Mouse (Mus musculus) large intestine, adult 2 months (tissue): ENCODE results near the gene Hdac7. TPM values are rescaled to one million over a fixed set of nuclear protein-coding genes. Genes with fewer than 3 reads are reported as not detected.

Source experiments
- DNase-seq: peaks from one replicate; pipeline ENCODE4 v3.0.0-alpha.2; 2012; ENCODE audit warnings: low read depth, low spot score
- WGBS: fragments of 180-500 bp; shearing (Covaris S2); methylation state at CpG from one replicate; pipeline ENCODE4 v1.1.7; 2018; 5-methylcytosine and 5-hydroxymethylcytosine counted together
- polyA plus RNA-seq: library from polyadenylated mRNA; depleted of rRNA; stranded (reverse); fragments of >200 nt; gene quantifications from 2 replicates; pipeline ENCODE4 v1.2.3, GENCODE M21; 2012

Hdac7 gene
- polyA plus RNA-seq, 1 experiment: 22.9 TPM

DNA sequence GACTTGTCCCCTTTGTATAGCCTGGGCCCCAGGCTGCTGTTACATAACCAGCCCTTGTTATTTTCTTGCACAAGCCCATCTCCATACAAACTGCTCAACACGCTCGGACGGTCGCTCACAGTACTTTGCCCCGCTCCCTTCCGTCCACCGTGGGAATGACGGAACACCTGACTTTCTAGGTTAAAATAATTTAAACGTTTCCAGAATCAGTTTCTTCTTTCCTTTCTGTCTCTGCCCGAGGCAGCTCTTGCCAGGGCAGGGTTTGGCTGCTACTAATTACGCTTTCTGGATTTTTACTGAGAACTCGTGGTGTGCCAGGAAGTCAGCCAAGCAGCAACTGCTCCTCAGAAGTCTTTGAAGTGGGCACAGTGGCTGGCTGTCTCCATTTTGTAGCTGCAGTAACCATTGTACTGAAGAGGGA is 63.7 kb downstream of the Hdac7 start:
- no peak for DNase-seq
- 70% methylated on average over 12 of the region's 12 CpGs for WGBS

DNA sequence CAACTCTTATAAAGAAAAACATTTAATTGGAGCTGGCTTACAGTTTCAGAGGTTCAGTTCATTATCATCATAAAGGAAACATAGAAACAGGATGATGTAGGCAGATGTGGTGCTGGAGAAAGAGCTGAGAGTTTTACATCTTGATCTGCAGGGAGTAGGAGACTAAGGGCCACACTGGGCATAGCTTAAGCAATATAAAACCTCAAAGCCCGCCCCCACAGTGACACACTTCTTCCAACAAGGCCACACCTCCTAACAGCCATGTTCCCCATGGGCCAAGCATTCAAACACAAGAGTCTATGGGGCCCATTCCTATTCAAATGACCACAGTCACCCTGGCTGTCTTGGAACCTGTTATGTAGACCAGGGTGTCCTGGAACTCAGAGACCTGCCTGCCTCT is 64.7 kb downstream of the Hdac7 start:
- DNase-seq: no peak
- WGBS: 81% methylated on average over 1 of the region's 1 CpGs

DNA sequence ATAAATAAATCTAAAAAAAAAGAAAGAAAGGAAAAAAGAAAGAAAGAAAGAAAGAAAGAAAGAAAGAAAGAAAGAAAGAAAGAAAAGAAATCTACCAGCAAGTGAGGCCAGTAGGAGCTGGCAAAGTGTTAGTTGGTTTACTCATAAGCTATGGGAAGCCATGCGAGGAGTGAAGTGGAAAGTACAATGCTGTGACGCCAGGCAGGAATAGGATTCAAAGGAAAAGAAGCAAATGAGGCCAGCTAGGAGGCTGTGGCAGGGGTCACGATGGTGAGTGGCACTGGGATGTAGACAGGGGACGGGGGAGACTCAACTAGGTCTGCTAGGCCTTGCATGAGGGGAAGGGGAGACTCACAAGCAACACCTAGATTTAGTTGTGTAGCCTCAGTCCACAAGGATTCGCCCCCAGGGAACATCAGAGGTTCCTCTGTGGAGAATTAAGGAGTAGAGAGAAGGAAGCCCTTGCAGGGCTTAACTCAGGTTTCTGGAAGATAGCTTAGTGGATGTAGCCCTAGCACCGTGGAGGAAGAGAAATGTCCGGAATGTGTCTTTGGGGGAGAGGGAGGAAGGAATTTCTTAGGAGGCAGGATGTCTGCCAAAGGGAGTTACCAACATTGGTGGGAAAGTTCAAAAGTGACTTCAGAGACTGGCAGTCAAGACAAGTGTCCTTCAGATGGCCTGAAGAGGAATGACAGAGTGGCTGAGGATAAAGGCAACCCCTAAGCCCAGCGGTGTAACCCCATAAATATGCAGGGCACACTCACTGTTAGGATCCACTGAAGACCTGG is 65.8 kb downstream of the Hdac7 start, which contains the start of gene Slc48a1:
Slc48a1 (plus strand) TSS at position 210 of the 788 bp plus-strand sequence.
- no peak for DNase-seq
- 75% methylated on average over 8 of the region's 8 CpGs for WGBS

DNA sequence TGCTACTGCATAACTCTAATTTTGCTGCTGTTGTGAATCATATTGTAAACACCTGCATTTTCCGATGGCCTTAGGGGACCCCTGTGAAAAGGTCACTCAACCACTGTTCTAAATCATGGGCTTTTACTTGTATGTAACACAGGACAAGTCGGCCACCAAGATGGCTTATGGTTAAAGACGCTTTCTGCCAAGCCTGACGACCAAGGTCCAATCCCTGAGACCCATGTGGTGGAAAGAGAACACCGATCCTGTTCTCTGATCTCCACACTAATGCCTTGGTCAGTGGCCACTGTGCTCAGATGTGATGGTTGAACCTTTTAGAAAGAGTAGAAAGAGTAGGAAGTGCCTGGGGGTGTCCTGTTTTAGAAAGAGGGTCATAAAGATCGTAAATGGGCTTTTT is 67.4 kb downstream of the Hdac7 start:
- DNase-seq: no peak
- WGBS: 75% methylated on average over 6 of the region's 6 CpGs

DNA sequence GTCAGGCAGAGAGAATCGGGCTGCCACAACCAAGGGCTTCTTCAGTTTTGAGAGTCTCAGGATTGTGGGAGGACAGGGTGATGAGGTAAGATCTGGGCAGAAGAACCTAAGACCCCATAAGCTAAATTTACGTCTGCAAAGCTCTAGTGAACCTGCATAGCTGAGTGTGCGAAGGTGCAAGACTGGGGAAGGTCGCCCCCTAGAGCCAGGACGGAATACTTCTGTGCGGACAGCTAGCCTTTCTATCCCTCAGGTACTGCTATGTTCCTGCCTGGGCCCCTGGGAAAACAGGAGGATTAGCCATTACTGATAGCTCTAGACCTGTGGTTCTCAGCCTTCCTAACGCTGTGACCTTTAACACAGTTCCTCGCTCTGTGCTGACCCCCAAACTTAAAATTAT is 67.8 kb downstream of the Hdac7 start:
- WGBS: 9% methylated on average over 8 of the region's 8 CpGs
- DNase-seq: no peak

DNA sequence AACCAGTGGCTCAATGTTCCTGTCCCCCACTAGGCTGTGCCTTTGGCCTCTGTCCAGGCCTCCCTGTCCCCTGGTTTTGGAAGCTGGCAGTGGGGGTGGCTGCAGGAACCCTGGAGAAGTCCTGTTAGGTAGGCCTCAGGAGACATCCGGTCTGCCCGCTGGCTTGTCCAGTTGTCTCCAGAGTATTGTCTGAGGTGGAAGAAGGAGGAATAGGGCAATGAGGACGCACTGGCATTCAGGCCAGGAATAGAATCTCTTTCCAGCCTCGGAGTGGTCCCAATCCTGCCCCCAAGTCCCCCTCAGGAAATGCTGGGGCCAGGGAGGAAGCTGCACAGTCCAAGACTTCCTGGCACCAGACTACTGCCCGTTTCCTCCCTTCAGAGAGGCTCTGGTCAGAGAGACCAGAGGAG is 70.3 kb downstream of the Hdac7 start:
- no peak for DNase-seq
- 76% methylated on average over 5 of the region's 5 CpGs for WGBS

DNA sequence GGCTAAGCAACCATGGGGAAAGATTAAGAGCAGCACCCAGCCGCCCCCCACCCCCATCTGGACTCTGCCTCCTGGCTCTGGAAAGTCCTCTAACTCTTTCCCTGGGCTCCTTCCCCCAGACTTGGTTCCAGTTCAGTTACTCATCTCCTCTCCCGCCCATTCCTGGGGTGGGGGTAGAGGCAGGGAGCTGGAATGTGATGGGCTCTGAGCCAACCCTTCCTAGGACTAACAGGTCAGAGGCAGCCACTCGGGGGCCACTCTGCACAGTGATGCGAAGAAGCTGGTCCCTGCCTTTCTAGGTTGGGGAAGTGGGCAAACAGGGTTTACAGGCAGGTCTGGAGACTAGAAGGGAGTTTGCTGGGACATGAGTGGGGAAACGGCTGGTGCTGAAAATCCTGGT is 71.2 kb downstream of the Hdac7 start:
- 21% methylated on average over 5 of the region's 5 CpGs for WGBS
- DNase-seq: no peak

DNA sequence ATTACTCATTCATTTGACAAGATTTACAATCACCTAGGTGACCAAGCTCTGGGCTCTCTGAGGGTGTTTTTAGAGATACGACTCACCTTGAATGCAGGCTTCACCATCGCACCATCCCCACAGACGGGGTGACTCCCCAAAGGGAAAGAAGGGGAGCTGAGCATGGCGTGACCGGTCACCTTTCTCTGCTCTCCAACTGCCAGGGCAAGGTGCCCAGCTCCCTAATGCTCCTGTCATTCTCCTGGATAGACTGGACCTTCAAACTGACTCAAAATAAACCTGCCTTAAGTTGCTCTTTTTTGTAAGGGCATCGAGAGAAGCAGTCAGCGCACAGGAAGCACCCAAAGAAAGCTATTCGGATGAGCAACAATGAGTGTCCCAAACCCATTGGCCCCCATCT is 74.0 kb downstream of the Hdac7 start:
- DNase-seq: no peak
- 79% methylated on average over 8 of the region's 8 CpGs for WGBS

DNA sequence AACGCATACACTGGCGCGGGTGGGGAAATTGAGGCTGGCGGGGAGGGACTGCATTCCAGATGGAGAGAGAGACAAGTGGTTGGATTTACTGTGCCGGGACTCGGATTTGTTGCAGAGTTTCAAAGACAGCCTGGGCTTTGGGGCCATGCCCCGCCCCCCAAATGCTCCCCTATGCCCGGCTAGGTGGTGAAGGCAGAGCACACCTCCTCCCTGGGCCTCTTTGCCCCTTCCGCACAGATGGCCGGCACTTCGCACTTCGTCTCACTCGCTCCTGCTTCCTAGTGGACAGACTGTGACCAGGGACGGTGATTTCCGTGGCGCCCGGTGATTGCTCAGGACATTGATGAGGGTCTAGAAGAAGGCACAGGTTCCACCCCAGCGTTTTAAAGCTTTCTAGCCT is 76.1 kb downstream of the Hdac7 start:
- 3% methylated on average over 18 of the region's 18 CpGs for WGBS
- no peak for DNase-seq

DNA sequence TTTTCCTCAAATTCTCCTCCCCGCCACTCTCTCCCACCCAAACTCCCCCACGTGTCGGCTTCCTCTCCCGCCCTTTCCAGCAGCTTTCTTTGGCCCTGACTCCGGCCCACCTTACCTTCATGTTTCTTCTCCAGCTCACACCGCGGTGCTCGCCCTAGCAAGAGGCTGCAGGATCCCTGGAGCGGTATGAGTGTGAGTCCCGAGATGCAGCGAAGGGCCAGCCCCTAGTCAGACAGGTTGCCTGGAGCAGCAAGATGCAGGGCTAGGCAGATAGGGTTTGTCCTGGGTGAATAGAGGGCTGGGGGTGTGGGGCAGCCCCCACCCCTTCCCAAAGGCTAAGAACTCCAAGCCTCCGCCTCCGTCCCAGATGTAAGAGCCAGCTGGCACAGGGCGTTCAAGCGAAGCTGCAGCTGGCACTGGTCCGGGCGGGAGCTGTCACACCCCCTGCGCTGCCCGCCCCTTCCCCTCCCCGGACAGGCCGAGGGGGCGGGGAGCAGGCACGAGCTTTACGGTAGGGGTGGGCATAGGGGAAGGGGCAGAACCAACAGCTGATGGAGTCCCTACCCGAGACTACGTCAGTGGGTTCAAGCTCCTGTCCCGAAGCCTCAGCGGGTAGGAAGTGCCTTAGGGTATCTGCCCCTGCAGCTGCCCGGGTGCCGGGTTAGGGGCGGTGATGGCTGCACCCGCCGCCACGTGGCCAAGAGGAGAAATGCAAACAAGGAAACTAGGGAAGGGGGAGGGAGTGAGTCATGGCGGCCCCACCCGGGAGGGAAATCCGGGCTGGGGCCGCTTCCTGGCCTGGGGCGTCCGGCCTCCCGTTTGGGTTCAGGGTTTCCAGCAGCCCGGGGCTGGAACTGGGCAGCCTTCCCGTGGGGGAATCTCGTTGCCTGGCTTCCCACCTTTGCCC is 76.8 kb downstream of the Hdac7 start, which contains the start of gene Rapgef3:
Rapgef3 (minus strand) TSS at position 693 of the 907 bp plus-strand sequence.
- DNase-seq: no peak
- WGBS: 2% methylated on average over 44 of the region's 44 CpGs

DNA sequence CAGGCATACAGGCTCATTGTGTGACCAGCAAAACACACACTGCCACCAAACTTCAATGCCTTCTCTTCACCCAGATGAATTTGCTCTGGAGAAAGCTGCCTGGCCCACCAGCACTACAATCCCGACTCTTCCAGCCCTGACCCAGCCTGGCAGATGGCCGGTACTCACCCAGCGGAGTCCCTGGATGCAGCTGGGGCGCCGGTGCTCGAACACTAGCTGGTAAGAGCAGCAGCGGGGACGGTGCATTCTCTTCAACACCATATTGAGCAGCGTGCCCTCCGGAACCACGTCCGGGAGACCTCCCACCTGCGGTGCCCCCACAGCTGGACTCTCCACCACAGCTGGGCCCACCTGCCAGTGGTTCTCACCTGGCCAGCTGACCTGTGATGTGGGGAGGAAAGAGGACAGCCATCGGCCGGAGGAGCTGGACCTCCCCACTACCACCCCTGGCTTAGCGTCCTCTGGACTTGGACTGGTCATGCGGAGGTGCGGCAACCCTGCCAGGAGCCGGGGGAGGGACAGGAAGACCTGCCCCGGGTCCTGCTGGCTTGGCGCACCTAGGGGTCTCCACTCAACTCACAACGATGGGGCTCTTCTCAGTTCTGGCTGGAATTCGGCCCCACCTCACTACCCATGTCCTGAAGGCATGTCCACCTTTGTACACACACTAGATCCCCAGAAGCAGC is 77.6 kb downstream of the Hdac7 start:
- 20% methylated on average over 23 of the region's 23 CpGs for WGBS
- no peak for DNase-seq

DNA sequence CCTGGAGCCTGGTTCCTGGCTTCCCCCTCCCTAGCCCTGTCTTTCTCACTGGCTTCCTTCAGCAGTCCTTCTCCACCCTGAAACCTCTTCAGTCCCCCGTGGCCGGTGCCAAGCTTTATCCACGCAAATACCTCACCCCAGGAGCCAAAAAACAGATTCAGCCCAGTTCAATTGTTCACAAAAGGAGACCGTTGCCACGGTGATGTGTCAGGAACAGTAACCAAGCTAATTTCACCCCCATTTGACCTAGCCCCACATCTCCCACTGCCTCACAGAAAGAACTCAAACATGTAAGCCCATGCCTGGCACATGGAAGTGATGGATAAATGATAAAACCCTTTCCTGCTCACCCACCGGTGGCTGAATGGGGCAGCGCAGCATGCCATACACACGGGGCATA is 78.1 kb downstream of the Hdac7 start:
- WGBS: 32% methylated on average over 8 of the region's 8 CpGs
- DNase-seq: no peak

DNA sequence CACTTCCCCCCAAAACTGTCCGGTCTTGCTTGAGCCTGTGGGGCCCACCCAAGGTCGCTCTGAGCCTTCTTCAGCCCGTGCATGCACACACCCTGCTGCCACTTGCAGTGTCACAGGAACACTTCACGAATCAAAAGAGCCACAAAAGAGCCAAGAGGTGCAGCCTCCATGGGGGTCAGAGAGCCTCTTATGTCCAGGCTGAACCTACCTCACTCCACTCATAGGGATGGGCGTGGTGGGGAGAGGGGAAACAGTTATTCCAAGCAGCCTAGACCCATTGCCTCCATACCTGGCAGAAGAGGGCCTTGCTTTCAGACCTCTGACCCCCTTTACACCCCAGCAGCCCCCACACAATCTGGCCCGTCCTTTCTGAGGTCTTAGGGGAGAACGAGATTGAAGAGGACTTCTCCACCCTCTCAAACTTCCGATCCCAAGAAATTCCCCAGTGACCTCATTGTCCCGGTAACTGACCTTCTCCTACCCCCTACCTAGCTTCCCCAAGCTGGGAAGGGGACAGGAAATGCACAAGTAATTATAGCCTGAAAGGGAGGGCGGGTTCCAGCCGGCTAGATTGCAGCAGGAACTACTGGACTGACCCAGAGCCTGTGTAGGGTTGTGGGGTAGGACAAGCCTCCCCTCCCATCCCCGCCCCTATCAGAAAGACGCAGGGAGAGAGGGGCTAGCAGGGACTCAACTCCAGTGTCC is 79.1 kb downstream of the Hdac7 start:
- DNase-seq: no peak
- WGBS: 42% methylated on average over 13 of the region's 13 CpGs

DNA sequence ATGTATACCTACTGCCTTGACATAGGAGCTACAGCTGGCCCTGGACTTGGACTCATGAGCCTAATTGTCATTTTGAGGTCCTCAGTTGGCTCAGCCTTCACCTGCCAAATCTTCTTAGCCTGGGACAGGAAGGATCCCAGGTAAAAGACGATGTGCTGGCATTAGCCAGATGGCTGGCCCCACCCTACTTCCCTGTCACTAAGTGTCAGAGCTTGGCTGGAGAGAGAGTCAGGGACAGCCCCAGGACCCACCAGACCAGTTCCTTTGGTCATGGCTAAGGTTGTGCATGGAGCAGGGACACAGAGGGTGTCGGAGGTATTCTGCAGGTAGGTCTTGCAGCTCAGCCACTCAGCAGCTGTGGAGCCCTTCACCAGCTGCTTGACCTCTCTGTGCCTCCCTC is 79.8 kb downstream of the Hdac7 start:
- WGBS: 32% methylated on average over 2 of the region's 2 CpGs
- DNase-seq: no peak

DNA sequence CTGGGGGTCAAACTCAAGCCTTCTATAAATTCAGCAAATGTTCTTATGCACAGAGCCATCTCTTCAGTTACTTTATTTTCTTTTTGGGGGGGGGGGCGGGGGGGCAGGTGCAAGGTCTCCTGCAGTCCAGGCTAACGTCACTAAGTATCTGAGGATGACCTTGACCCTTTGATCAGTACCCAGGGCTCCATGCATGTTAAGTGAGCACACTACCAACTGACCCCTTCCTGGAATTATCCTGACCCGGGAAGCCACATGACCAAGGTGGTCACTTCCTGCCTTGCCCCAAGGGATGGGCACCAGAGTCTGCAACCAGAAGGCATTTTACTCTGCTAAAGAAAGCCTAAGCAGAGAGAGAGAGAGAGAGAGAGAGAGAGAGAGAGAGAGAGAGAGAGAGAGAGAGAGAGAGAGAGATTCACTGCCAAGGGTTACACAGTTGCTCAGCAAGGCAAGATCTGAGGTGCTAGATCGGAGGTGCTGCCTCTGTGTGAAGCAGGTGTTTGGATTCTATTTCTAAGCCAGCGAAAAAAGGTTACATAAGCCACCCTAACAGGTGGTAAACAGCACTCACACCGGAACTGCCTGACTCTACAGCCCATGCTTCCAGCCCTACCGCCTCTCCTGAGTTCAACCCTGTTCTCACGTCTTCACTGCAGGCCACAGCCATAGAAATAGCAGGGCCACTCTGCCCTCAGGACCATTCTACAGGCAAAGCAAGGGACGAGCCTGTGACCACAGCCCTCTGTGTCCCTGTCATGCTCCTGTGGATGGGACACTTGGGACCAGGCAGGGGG is 80.8 kb downstream of the Hdac7 start:
- WGBS: 53% methylated on average over 9 of the region's 9 CpGs
- no peak for DNase-seq

DNA sequence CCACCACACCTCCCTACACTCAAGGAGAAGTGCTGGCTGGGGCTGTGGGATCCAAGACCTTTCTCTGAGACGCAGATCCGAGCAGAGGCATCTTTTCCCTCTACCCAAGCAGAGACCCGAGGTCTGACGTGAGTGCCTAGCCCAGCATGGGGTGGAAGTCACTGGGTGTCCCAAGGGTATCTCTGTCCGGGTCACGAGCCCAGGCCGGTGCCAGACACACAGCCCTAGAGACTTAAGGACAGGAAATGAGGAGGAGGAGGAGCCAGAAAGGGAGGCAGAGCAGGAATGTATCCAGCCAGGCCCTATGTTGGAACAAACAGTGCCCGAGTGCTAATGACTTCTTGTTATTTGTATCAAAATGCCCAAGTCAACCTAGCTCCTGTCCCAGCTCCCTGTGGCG is 81.6 kb downstream of the Hdac7 start:
- DNase-seq: no peak
- WGBS: 72% methylated on average over 9 of the region's 9 CpGs

DNA sequence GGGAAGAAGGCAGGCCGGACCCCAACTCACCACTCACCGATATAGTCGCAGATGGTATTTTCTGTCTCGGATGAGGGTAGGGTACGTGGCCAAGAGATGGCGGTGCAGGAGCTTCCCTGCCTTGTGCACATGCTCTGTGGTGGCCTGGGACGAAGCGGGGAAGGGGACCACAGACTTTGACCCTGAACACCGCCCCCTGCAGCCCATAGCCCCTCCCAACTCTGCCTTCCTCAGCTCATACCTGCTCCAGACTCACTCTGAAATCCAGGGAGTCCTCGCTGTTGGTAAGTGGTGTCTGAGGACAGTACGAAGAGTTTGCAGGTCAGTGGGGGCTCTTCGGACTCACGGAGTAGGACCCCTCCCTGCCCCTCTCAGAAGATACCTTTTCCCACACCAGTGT is 82.9 kb downstream of the Hdac7 start:
- 58% methylated on average over 13 of the region's 13 CpGs for WGBS
- DNase-seq: no peak

DNA sequence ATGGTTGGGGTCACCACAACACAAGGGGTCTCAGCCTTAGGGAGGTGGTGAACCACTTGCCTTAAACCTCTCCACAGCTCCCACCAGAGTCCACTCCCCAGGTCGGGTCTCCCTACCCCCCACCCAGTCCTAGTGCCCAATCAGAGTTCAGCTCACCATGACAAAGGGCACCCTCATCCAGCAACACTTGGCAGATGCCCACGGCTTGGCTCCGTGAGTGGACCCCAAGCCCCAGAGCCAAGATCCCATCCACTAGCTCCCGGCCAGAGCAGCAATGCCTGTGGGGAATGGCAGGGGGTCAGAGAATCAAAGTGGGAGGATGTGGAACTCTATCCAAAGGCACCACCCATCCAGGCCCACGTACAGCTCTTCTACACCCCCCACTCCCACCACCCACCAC is 83.3 kb downstream of the Hdac7 start:
- WGBS: 78% methylated on average over 5 of the region's 5 CpGs

DNA sequence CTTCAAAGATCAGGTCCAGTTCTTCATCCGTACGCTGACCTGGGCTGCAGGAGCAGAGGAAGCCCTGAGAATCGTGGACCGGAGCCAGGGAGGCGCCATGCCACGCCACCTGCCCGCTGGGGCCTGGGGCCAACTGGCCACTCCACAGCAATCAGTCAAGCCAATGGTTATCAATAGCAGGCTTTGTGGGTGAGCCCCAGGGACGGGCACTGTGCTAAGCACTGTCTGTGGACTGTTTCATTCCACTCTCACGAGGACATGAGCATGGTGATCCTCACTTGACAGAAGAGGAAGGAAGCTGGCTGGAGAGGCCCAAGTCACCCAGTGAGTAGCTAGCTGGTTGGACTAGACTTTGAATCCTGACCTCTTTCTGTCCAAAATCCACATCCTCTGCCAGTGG is 84.3 kb downstream of the Hdac7 start:
- WGBS: 75% methylated on average over 9 of the region's 9 CpGs
- no peak for DNase-seq

More for the DNA sequence above, 83.3 kb downstream of the Hdac7 start:
- DNase-seq: no peak
